Mouse (Mus musculus) megakaryocyte, embryonic 14.5 days (primary cell): ENCODE results near the gene Fbp2.

Experiments
- FLI1 ChIP-seq: IDR thresholded peaks from 2 replicates; pipeline ENCODE4 v1.6.1; 2012; ENCODE audit warnings: low read length, inconsistent platforms, mixed read lengths
- GATA1 ChIP-seq: IDR thresholded peaks from 3 replicates; pipeline ENCODE4 v1.6.1; 2012; ENCODE audit warnings: mixed read lengths, low read length, inconsistent platforms, borderline replicate concordance

DNA sequence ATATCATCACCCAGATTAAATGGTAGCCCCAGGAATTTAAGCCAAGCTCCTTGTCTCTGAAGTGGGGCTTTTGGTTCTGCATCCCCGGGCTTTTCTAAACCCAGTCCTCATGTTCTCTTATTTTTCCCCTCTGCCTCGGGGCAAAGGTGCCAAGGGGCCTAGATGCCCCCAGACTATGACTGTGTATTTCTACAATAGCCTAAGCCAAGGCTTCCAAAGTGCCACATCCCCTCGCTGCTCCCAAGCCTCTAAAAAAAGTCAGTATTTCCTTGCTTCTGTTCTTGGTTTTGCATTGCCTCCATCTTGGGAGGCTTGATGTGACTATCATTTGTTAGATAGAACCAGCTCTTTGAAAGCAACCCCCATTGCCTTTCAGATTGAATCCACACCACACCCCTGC is 26.3 kb upstream of the Fbp2 start:
- TF ChIP-seq GATA1 = no peak
- no peak for TF ChIP-seq FLI1
